Mouse (Mus musculus) hindbrain, embryonic 10.5 days (tissue): ENCODE measurements around the gene Gm20481. TPM values are rescaled to one million over a fixed set of nuclear protein-coding genes. Genes with fewer than 3 reads are reported as not detected.
A peak's percentile ranks its signal among the peaks of the same experiment; 100 is the strongest.
"Not testable (repeated sequence)": the region's sequence is repeated elsewhere in the genome, so short reads cannot be mapped to it uniquely, and the experiment has no call there.

Experiments used
- DNase-seq: peaks from one replicate; pipeline ENCODE4 v3.0.0-alpha.2; 2017; ENCODE audit warnings: low spot score
- H3K27ac ChIP-seq: fragments of 300-500 bp; sonication (generic); 2 replicates; pipeline ENCODE4 v1.5.1; 2016; ENCODE audit warnings: mild to moderate bottlenecking, moderate library complexity
- H3K27me3 ChIP-seq: fragments of 300-500 bp; sonication (generic); 2 replicates; pipeline ENCODE4 v1.6.1; 2016; ENCODE audit warnings: mild to moderate bottlenecking; ENCODE audit not compliant: poor library complexity, insufficient read depth, severe bottlenecking
- H3K36me3 ChIP-seq: fragments of 300-500 bp; sonication (generic); 2 replicates; pipeline ENCODE4 v1.6.1; 2016; ENCODE audit warnings: mild to moderate bottlenecking, moderate library complexity
- H3K4me1 ChIP-seq: fragments of 300-500 bp; sonication (generic); replicated peaks from 2 replicates; pipeline ENCODE4 v1.6.1; 2016; ENCODE audit warnings: mild to moderate bottlenecking
- H3K4me3 ChIP-seq: fragments of 300-500 bp; sonication (generic); 2 replicates; pipeline ENCODE4 v1.5.1; 2016; ENCODE audit warnings: mild to moderate bottlenecking, moderate library complexity
- H3K9me3 ChIP-seq: fragments of 300-500 bp; sonication (generic); 2 replicates; pipeline ENCODE4 v1.6.1; 2016; ENCODE audit warnings: mild to moderate bottlenecking, moderate library complexity
- WGBS: fragments of 180-500 bp; shearing (Covaris S2); methylation state at CpG from one replicate; pipeline ENCODE4 v1.1.7; 2016; 5-methylcytosine and 5-hydroxymethylcytosine counted together
- polyA plus RNA-seq: library from polyadenylated mRNA; unstranded; fragments of >200 nt; fragmentation: Nextera tagmentation; extraction: Ambion mirVana; gene quantifications from 2 replicates; pipeline ENCODE4 v1.2.1, GENCODE M21; 2016

The Gm20481 gene
- polyA plus RNA-seq: 0.42 TPM in 1 of 2 replicates, not detected in the other

DNA sequence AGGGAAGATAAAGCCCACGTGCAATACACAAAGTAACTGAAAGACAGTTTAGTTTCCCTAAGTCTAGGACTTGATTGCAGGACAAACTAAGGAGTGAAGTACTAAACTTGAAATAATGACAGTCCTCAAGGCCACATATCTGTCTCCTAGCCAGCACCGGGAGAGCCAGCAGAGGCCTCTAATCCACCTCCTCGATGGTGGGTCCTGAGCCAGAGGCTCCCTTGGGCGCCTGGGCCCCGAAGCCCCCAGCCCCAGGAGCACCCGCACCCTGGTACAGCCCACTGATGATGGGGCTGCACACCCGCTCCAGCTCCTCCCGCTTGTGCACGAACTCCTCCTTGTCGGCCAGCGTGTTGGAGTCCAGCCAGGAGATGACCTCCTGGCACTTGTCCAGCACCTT is at the start of gene Gm20481:
Gene Gm20481, plus strand, starts transcription at position 91 of the 400 bp plus-strand sequence.
- WGBS: 71% methylated on average over 9 of the region's 11 CpGs
- H3K9me3 ChIP-seq, DNase-seq, H3K36me3 ChIP-seq, H3K4me3 ChIP-seq, H3K27ac ChIP-seq, H3K4me1 ChIP-seq: not testable (repeated sequence)
- H3K27me3 ChIP-seq: peaks cover 68% of the 10 kb centered on the region

DNA sequence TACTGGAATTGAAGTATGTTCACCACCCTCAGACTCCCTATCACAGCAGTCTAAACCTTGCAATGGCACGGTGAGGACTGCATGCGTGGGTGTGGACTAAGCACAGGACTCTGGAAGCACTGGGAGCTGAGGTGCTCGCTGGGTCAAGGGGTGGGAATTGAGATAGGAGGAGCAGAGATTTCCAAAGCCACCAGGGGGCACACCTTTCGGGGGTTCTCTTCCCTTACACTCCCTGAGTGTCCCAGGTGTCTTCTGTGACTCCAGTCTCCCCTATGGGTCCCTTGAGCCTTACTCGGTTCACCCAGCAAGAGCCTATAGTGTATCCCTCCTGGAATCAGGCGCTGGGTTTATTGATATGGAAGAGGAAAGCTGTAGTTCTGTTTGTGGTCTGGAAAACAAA is 46.8 kb upstream of the Gm20481 start:
- Histone ChIP-seq H3K9me3 (no peaks in the 10 kb centered on the region), H3K36me3 (no peaks in the 10 kb centered on the region), H3K4me1 (no peaks in the 10 kb centered on the region), H3K4me3 (peak overlapping the region; percentile 2; the same call in 1 of the 2 replicates), H3K27ac (no peak overlapping the region), H3K27me3 (no peaks in the 10 kb centered on the region)
- WGBS: 51% methylated on average over 6 of the region's 6 CpGs
- DNase-seq: no peak

DNA sequence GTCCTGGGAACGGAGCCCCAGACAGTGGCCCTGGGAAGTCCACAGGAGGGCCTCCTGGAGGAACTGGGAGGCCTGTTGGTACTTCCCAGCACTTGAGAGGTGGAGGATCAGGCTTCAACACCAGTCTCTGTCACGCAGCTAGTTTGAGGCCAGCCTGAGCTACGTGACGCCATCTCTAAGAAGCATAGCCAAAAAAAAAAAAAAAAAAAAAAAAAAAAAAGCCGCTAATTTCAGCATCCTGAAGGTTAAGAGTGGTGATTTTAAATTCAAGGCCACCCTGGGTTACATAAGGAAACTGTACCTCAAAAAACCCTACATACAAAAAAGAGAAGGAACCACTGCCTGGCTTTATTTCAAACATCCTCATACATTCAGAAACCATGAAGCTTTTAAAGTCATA is 45.5 kb upstream of the Gm20481 start:
- DNase-seq: no peak
- H3K4me3 ChIP-seq: no peak overlapping the region
- H3K4me1 ChIP-seq: no peaks in the 10 kb centered on the region
- WGBS: 73% methylated on average over 5 of the region's 5 CpGs
- no peaks in the 10 kb centered on the region for H3K27me3 ChIP-seq
- no peak overlapping the region for H3K27ac ChIP-seq
- no peaks in the 10 kb centered on the region for H3K36me3 ChIP-seq
- no peaks in the 10 kb centered on the region for H3K9me3 ChIP-seq

DNA sequence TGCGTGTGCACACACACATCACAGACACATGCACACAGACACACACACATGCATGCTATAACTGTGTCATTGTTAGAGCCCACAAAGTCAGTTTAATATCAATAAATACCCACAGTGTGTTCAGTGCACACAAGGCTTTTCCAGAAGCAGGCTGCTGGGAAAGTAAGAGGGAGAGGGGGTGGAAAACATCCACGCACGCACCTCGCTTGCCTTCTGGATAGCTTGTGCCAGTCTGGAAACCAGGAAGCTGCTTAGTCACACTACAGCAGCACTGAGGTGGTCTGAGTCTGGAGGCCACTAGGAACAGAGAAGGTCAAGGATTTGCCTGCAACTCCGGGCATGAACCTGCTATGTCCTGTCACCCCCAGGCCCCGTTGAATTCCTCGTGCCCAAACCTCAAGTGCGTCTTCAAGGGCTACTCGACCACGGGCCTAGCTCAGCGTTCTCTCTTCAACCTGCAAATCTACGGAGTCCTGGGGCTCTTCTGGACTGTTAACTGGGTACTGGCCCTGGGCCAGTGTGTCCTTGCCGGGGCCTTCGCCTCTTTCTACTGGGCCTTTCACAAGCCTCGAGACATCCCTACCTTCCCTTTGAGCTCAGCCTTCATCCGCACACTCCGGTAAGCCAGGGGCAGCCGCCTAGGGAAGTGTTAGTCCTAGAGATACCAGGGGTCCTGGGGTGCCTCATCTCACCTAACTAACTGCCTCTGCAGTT is 42.2 kb upstream of the Gm20481 start:
- H3K36me3 ChIP-seq: no peaks in the 10 kb centered on the region
- peaks cover 14% of the 10 kb centered on the region for H3K4me1 ChIP-seq
- H3K27ac ChIP-seq: no peak overlapping the region
- no peak for DNase-seq
- WGBS: 88% methylated on average over 18 of the region's 18 CpGs
- no peaks in the 10 kb centered on the region for H3K27me3 ChIP-seq
- no peak overlapping the region for H3K4me3 ChIP-seq
- H3K9me3 ChIP-seq: no peaks in the 10 kb centered on the region

DNA sequence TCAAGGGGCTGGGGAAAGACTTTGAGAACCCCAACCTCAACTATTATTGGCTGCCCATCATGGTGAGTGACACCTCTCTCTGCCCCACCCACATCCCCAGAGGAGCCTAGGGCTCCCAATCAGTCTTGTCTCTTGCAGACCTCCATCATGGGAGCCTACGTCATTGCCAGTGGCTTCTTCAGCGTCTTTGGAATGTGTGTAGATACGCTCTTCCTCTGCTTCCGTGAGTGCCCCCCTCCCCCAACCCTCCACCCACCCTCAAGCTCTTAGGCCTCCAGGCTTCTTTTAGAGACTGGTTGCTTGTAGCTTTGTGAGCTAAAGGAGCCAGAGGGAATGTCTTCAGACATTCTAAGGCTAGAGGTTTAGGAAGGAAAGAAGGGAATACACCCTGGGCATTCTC is 40.9 kb upstream of the Gm20481 start:
- whole genome bisulfite sequencing: 78% methylated on average over 4 of the region's 4 CpGs
- Histone ChIP-seq H3K36me3 (no peaks in the 10 kb centered on the region), H3K9me3 (no peaks in the 10 kb centered on the region), H3K27ac (no peak overlapping the region), H3K27me3 (no peaks in the 10 kb centered on the region), H3K4me3 (no peak overlapping the region), H3K4me1 (peaks cover 16% of the 10 kb centered on the region)
- DNase-seq: no peak

DNA sequence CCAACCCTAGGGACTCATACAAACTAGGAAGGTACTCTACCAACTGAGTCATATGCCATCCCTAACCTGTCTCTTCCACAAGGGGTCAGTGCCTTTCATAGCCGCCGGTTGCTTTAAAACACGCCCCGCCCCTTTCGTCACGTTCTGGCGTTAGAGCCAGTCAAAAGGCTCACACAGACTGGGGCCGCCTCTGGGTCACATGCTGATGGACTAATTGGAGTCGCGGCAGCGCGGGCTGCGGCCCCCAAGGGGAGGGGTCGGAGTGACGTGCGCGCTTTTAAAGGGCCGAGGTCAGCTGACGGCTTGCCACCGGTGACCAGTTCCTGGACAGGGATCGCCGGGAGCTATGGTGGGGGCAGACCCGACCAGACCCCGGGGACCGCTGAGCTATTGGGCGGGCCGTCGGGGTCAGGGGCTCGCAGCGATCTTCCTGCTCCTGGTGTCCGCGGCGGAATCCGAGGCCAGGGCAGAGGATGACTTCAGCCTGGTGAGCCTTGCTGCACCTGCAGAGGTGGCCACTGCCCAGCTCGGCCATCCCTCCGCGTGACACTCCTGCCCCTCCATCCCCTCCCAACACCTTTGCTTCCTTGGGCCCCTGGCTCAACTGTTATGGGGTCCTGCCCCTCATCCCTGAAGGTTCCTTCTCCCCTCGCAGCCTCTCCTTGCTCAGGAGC is 38.5 kb upstream of the Gm20481 start, which contains the start of gene Neu1:
Gene Neu1, plus strand, starts transcription at position 193 of the 674 bp plus-strand sequence.
- Histone ChIP-seq H3K4me3 (peak within 1 kb of the TSS; percentile 68), H3K36me3 (peaks cover 15% of the 10 kb centered on the region), H3K9me3 (no peaks in the 10 kb centered on the region), H3K27me3 (no peaks in the 10 kb centered on the region), H3K27ac (peak within 1 kb of the TSS; percentile 86), H3K4me1 (peaks cover 31% of the 10 kb centered on the region)
- DNase-seq: peak; percentile 98
- under 1% methylated on average over 38 of the region's 38 CpGs for WGBS

DNA sequence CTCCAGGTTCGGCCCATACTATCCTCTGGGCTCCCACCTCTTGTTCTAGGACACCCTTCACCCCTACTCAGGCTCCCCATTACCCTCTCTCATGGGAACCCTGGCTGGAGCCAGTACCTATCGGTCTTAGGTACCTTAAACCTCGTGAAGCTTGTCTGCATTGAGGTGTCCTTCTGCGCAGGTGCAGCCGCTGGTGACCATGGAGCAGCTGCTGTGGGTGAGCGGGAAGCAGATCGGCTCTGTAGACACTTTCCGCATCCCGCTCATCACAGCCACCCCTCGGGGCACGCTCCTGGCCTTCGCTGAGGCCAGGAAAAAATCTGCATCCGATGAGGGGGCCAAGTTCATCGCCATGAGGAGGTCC is 38.0 kb upstream of the Gm20481 start:
- peak overlapping the region; percentile 86 for H3K27ac ChIP-seq
- DNase-seq: peak; percentile 28

DNA sequence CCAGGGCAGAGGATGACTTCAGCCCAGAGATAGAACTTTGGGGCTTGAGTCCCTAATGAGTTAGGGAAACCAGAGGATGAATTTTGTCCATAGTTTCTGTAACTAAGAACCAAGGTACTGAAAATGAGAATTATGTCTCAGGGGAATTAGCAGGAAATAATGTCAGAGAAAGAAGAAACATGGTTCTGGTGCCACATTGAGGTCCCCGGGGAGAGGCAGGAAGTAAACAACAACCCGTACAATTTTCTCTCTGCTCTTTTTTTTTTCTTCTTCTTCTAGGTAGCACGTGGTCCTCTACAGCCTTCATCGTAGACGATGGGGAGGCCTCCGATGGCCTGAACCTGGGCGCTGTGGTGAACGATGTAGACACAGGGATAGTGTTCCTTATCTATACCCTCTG is 37.4 kb upstream of the Gm20481 start:
- Histone ChIP-seq H3K4me1 (peaks cover 31% of the 10 kb centered on the region), H3K36me3 (peaks cover 15% of the 10 kb centered on the region), H3K4me3 (peak overlapping the region; percentile 68), H3K27me3 (no peaks in the 10 kb centered on the region), H3K27ac (no peak overlapping the region), H3K9me3 (no peaks in the 10 kb centered on the region)
- DNase-seq: no peak
- WGBS: 90% methylated on average over 8 of the region's 8 CpGs

More for the DNA sequence above, 38.0 kb upstream of the Gm20481 start:
- WGBS: 17% methylated on average over 14 of the region's 14 CpGs
- Histone ChIP-seq H3K4me3 (peak overlapping the region; percentile 68), H3K27me3 (no peaks in the 10 kb centered on the region), H3K4me1 (peaks cover 31% of the 10 kb centered on the region), H3K9me3 (no peaks in the 10 kb centered on the region), H3K36me3 (peaks cover 15% of the 10 kb centered on the region)

DNA sequence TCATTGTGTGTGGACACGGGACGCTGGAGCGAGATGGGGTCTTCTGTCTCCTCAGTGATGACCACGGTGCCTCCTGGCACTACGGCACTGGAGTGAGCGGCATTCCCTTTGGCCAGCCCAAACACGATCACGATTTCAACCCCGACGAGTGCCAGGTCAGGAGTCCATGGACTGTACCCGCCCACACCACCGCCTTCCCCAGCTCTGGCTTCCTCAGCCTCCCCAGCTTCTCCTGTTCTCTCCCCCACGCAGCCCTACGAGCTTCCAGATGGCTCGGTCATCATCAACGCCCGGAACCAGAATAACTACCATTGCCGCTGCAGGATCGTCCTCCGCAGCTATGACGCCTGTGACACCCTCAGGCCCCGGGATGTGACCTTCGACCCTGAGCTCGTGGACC is 35.7 kb upstream of the Gm20481 start:
- H3K27ac ChIP-seq: peak overlapping the region; percentile 43; the same call in 1 of the 2 replicates
- WGBS: 60% methylated on average over 24 of the region's 24 CpGs
- DNase-seq: no peak

DNA sequence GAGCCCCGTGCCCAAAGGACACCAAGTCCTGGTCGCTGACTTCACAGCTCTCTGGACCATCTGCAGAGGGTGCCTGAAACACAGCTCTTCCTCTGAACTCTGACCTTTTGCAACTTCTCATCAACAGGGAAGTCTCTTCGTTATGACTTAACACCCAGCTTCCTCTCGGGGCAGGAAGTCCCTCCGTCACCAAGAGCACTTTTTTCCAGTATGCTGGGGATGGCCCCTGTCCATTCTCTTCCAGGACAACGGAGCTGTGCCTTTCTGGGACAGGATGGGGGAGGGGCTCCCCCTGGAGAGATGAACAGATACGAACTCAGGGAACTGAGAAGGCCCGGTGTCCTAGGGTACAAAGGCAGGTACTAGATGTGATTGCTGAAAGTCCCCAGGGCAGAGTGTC is 34.9 kb upstream of the Gm20481 start:
- DNase-seq: no peak
- 48% methylated on average over 8 of the region's 8 CpGs for WGBS
- H3K4me3 ChIP-seq: peak overlapping the region; percentile 16; the same call in 1 of the 2 replicates

More for the DNA sequence above, 35.7 kb upstream of the Gm20481 start:
- Histone ChIP-seq H3K9me3 (no peaks in the 10 kb centered on the region), H3K27me3 (no peaks in the 10 kb centered on the region), H3K4me1 (peaks cover 31% of the 10 kb centered on the region), H3K4me3 (peak overlapping the region; percentile 16; the same call in 1 of the 2 replicates), H3K36me3 (peaks cover 15% of the 10 kb centered on the region)

DNA sequence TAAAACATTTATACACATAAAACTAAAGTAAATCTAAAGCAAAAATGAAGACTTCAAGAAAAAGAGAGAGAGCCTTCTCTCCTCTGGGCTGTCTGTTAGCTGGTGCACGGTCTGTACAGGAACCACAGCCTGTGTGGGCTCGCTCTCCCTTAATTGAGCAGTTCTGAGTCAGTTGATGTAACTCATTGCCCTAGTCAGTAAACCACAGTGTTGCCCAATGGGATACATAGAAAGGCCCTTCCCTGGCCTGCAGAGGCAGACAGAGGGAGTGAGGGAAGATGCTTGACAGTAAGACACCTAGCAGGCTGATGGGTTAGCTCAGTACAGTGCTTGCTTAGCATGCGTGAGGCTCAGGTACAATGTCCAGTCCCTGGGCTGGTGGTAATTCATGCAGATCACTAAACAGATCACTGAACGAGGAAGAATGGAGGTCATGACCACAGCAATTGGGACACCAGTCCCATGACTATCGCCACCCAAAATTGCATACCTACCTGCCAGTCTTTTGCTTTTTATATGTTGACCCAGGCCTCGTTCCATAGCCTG is 31.7 kb upstream of the Gm20481 start:
- Histone ChIP-seq H3K27me3 (no peaks in the 10 kb centered on the region), H3K4me3 (no peak overlapping the region), H3K36me3 (peaks cover 15% of the 10 kb centered on the region), H3K4me1 (peaks cover 26% of the 10 kb centered on the region), H3K27ac (no peak overlapping the region), H3K9me3 (no peaks in the 10 kb centered on the region)
- DNase-seq: no peak
- WGBS: 85% methylated on average over 6 of the region's 6 CpGs

More for the DNA sequence above, 34.9 kb upstream of the Gm20481 start:
- Histone ChIP-seq H3K9me3 (no peaks in the 10 kb centered on the region), H3K36me3 (peaks cover 15% of the 10 kb centered on the region), H3K27me3 (no peaks in the 10 kb centered on the region), H3K4me1 (peaks cover 31% of the 10 kb centered on the region), H3K27ac (peak overlapping the region; percentile 43; the same call in 1 of the 2 replicates)

DNA sequence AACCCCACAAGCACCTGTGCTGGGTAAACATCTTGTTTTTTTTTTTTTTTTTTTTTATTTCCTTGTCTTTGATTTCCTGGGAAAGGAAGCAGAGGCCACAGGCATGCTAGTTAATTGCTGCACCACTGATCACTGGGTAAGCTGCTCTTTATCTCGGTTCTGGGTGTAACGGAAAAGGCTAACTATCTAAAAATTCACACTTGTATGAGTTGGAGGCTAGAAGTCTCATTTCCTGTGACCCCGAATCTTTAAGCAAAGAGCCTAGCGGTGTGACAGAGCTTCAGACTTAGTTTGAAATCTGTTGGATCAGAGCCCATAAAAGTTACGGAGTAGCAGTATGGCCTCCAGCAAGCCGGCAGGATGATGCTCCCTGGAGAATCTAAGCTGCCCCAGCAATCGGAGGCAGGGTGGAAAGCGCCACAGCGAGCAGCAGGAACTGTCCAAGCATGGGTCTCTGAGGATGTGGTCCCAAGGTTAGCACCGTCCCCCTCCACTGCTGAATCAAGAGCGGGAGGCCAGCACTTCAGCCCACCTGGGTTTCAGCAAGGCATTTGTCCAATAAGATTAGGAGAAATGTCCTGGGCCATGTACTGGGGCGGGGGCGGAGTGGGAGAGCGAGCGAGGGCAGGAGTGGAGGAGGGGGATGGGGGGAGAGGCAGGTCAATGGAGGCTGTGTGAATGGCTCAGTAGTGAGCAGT is 28.2 kb upstream of the Gm20481 start:
- peak overlapping the region; percentile 46 for H3K4me3 ChIP-seq
- WGBS: 10% methylated on average over 15 of the region's 15 CpGs
- peaks cover 8% of the 10 kb centered on the region for H3K4me1 ChIP-seq
- peak; percentile 52 for DNase-seq
- H3K27me3 ChIP-seq: no peaks in the 10 kb centered on the region
- peak overlapping the region; percentile 86 for H3K27ac ChIP-seq
- H3K9me3 ChIP-seq: no peaks in the 10 kb centered on the region
- H3K36me3 ChIP-seq: no peaks in the 10 kb centered on the region
